Mouse (Mus musculus): ENCODE results near the gene Stip1. TPM values are rescaled to one million over a fixed set of nuclear protein-coding genes. Genes with fewer than 3 reads are reported as not detected.

Stip1 gene
- polyA plus RNA-seq, 1 experiment: 116 TPM

DNA sequence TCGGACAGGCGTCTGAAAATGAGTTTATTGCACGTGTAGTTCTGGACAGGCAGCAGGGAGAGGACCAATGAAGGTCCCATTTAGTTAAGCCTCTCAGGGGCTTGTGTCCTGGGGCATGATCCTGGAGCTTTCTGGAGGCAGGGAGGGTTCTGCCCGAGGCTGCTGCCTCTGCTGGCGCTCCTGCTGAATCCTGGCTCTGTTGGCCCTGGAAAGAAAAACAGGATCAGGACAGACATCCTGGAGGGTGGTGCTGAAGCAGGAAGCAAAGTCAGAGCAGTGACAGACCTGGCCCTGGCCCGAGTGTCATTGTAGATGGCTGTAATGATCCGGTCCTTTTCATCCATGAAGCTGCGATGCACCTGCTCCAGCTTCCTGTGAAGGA, 51.9 kb downstream of the Stip1 start:
- Histone ChIP-seq H3K36me3 (replicated peaks; ENCODE audit: low read length) (peaks cover 37% of the 10 kb centered on the region), H3K9me3 (no peaks in the 10 kb centered on the region), H3K4me3 (replicated peaks) (peak overlapping the region; percentile 95), H3K4me1 (peaks cover 54% of the 10 kb centered on the region), H3K27me3 (replicated peaks) (no peaks in the 10 kb centered on the region)
- no peak for TF ChIP-seq GATA1 (IDR thresholded peaks at IDR 0.05; ENCODE audit: borderline replicate concordance, low read length)
- no peak for TF ChIP-seq FLI1 (IDR thresholded peaks at IDR 0.05; ENCODE audit: low read length)

DNA sequence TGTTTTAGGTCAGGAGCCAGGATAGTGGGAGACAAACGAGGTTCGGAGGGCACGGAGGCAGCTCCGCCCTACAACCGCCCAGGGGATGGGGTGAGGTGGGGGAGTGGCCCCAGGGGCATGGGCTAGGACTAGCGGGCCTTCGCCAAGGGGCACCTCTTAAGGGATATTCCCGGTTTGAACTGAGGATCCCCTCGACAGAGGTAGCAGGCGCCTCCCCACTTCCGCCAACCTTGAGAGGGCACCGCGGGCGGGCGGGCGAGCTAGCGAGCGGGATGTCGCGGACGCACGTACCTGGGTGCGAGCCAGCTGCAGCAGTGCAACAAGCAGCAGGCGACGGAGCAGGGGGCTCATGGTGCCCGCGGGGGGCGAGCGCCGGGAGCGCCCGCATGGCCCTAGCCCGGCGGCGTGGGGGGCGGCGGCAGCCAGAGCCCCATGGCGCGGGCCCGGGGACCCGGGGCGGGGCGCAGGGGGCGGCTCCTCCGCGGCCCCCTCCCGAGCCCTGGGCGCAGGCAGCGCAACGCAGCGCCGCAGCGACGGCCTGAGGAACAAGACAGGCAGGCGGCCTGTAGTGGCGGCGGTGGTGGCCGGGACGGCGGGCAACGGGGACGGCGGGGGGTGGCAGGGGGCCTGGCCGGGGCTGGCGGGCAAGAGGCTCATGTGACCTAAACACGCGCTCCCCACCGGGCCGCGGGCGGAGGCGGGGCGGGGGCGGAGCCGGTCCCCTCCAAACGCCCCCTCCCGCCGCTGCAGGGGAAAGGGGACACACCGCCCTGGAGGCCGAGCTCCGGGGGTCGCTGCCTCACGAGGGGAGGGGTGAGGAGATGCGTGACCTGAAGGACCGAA, 52.5 kb downstream of the Stip1 start, which contains the start of gene Vegfb:
Gene Vegfb, minus strand, starts transcription at position 591 of the 843 bp plus-strand sequence.
- H3K4me3 ChIP-seq (replicated peaks): peak within 1 kb of the TSS; percentile 95
- H3K4me1 ChIP-seq: peaks cover 56% of the 10 kb centered on the region
- TF ChIP-seq FLI1 (IDR thresholded peaks at IDR 0.05; ENCODE audit: low read length) (no peak), GATA1 (IDR thresholded peaks at IDR 0.05; ENCODE audit: borderline replicate concordance, low read length) (no peak)
- H3K9me3 ChIP-seq: no peaks in the 10 kb centered on the region
- no peaks in the 10 kb centered on the region for H3K27me3 ChIP-seq (replicated peaks)
- H3K36me3 ChIP-seq (replicated peaks; ENCODE audit: low read length): peaks cover 42% of the 10 kb centered on the region

DNA sequence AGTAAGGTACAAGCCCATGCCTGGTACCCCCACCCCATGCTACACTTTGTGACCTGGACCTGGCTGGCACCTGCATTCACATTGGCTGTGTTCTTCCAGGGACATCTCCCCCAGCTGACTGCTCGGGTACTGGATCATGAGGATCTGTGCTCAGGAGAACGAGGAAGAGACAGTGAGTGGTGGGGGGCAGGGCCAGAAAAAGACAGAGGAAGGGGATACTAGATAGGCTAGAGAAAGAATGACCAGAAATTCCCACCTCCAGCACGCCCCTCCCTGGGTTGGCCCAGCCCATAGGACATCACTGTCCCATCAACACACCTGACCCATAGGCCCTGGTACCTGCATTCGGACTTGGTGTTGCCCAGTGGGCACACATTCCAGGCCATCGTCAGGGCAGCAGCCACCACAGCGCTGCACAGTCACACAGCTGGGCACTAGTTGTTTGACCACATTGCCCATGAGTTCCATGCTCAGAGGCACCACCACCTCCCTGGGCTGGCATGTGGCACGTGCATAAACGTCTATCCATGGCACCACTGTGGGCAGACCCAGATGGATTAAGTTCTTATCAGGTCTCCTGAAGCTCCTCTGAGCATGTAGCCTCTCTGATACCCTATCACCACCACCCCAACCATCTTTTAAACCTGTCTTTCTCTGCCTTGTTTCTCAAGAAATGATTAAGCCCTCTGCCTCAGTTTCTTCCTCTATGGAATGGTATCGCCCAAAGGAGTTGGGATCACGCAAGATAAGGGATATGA, 53.6 kb downstream of the Stip1 start:
- H3K4me1 ChIP-seq: peaks cover 59% of the 10 kb centered on the region
- no peaks in the 10 kb centered on the region for H3K9me3 ChIP-seq
- H3K4me3 ChIP-seq (replicated peaks): peak overlapping the region; percentile 95
- peaks cover 45% of the 10 kb centered on the region for H3K36me3 ChIP-seq (replicated peaks; ENCODE audit: low read length)
- no peaks in the 10 kb centered on the region for H3K27me3 ChIP-seq (replicated peaks)
- TF ChIP-seq GATA1 (IDR thresholded peaks at IDR 0.05; ENCODE audit: borderline replicate concordance, low read length): no peak
- no peak for TF ChIP-seq FLI1 (IDR thresholded peaks at IDR 0.05; ENCODE audit: low read length)

DNA sequence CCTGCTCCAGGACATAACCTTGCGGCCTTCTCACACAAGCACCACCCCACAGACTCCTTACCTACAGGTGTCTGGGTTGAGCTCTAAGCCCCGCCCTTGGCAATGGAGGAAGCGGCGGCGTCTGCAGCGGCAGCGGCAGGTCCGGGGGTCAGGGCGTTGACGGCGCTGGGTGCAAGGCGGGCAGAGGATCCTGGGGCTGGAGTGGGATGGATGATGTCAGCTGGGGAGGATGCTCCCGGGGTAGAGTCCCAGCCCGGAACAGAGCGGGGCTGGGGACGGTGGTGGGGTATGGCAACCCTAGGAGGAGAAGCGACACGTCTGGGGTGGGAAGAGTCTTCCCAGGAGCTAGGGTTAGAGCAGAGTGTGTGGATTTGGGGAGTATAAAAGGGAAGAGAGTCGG, 54.5 kb downstream of the Stip1 start:
- no peaks in the 10 kb centered on the region for H3K27me3 ChIP-seq (replicated peaks)
- no peaks in the 10 kb centered on the region for H3K9me3 ChIP-seq
- peaks cover 45% of the 10 kb centered on the region for H3K36me3 ChIP-seq (replicated peaks; ENCODE audit: low read length)
- no peak overlapping the region for H3K4me3 ChIP-seq (replicated peaks)
- no peak for TF ChIP-seq FLI1 (IDR thresholded peaks at IDR 0.05; ENCODE audit: low read length)
- TF ChIP-seq GATA1 (IDR thresholded peaks at IDR 0.05; ENCODE audit: borderline replicate concordance, low read length): no peak
- H3K4me1 ChIP-seq: peaks cover 60% of the 10 kb centered on the region

DNA sequence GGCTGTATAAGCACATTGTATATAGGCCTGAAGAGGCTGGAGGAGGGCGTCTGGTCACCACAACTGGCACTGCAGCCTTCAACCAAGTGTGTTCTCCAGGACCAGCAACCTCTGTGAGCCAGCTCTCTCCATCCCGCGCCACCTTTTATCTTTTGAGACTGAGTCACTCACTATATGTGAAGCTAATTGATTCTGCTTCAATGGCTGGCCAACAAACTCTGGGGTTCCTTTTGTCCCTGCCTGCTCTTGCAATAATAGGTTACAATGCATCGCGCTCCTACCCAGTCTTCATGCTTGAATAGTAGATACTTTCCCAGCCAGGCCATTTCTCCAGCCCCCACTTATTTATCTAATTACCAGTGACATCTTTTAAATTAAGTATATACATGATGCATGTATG, 56.1 kb downstream of the Stip1 start:
- Histone ChIP-seq H3K36me3 (replicated peaks; ENCODE audit: low read length) (peaks cover 38% of the 10 kb centered on the region), H3K4me3 (replicated peaks) (no peak overlapping the region), H3K27me3 (replicated peaks) (no peaks in the 10 kb centered on the region), H3K9me3 (no peaks in the 10 kb centered on the region), H3K4me1 (peaks cover 63% of the 10 kb centered on the region)
- TF ChIP-seq GATA1 (IDR thresholded peaks at IDR 0.05; ENCODE audit: borderline replicate concordance, low read length) (no peak), FLI1 (IDR thresholded peaks at IDR 0.05; ENCODE audit: low read length) (no peak)

- H3K4me3 ChIP-seq (replicated peaks): peak overlapping the region; percentile 99
Observed at GRCm38 (mm10) chr19:6981465-6981864, 58.3 kb downstream of the Stip1 start.

GRCm38 (mm10) chr19:6980381-6981093, 59.2 kb downstream of the Stip1 start, which contains the start of gene Fkbp2:
Gene Fkbp2, minus strand, starts transcription at chr19:6980501.
- no peaks in the 10 kb centered on the region for H3K9me3 ChIP-seq
- TF ChIP-seq GATA1 (IDR thresholded peaks at IDR 0.05; ENCODE audit: borderline replicate concordance, low read length) (no peak), FLI1 (IDR thresholded peaks at IDR 0.05; ENCODE audit: low read length) (no peak; the same call in 1 of the 2 replicates)
- peaks cover 51% of the 10 kb centered on the region for H3K36me3 ChIP-seq (replicated peaks; ENCODE audit: low read length)
- H3K27me3 ChIP-seq (replicated peaks): no peaks in the 10 kb centered on the region
- H3K4me3 ChIP-seq (replicated peaks): peak within 1 kb of the TSS; percentile 99
- H3K4me1 ChIP-seq: peaks cover 67% of the 10 kb centered on the region

More at GRCm38 (mm10) chr19:6981465-6981864, 58.3 kb downstream of the Stip1 start:
- Histone ChIP-seq H3K4me1 (peaks cover 67% of the 10 kb centered on the region), H3K9me3 (no peaks in the 10 kb centered on the region), H3K36me3 (replicated peaks; ENCODE audit: low read length) (peaks cover 57% of the 10 kb centered on the region), H3K27me3 (replicated peaks) (no peaks in the 10 kb centered on the region)
- TF ChIP-seq GATA1 (IDR thresholded peaks at IDR 0.05; ENCODE audit: borderline replicate concordance, low read length) (no peak), FLI1 (IDR thresholded peaks at IDR 0.05; ENCODE audit: low read length) (no peak)

- H3K9me3 ChIP-seq: no peaks in the 10 kb centered on the region
- peaks cover 43% of the 10 kb centered on the region for H3K36me3 ChIP-seq (replicated peaks; ENCODE audit: low read length)
- peaks cover 61% of the 10 kb centered on the region for H3K4me1 ChIP-seq
- no peaks in the 10 kb centered on the region for H3K27me3 ChIP-seq (replicated peaks)
- H3K4me3 ChIP-seq (replicated peaks): peak overlapping the region; percentile 99
- no peak for TF ChIP-seq FLI1 (IDR thresholded peaks at IDR 0.05; ENCODE audit: low read length)
- no peak for TF ChIP-seq GATA1 (IDR thresholded peaks at IDR 0.05; ENCODE audit: borderline replicate concordance, low read length)
Observed at GRCm38 (mm10) chr19:6979486-6980380, 60.0 kb downstream of the Stip1 start.
